Mouse (Mus musculus): ENCODE data around the gene Arid5b. TPM values are rescaled to one million over a fixed set of nuclear protein-coding genes. Genes with fewer than 3 reads are reported as not detected.

Gene Arid5b
- polyA plus RNA-seq, 1 experiment: 14.3 TPM

GRCm38 (mm10) chr10:68167118-68167517 is 111.4 kb downstream of the Arid5b start:
- TF ChIP-seq POLR2A (IDR thresholded peaks at IDR 0.05; ENCODE audit: borderline replicate concordance, control insufficient read depth, low read depth, low read length) (no peak), CTCF (IDR thresholded peaks at IDR 0.05; ENCODE audit: control insufficient read depth, insufficient read depth, low read length) (no peak)
- Histone ChIP-seq H3K4me1 (ENCODE audit: control insufficient read depth, insufficient read depth, low read length) (no peaks in the 10 kb centered on the region; the same call in 1 of the 2 replicates), H3K4me3 (replicated peaks; ENCODE audit: control insufficient read depth, low read depth, low read length) (no peak overlapping the region), H3K27ac (ENCODE audit: control insufficient read depth, insufficient read depth, low read depth, low read length, poor library complexity) (no peak overlapping the region)
- 80% methylated on average over 4 of the region's 4 CpGs for WGBS

- H3K4me1 ChIP-seq (ENCODE audit: control insufficient read depth, insufficient read depth, low read length): no peaks in the 10 kb centered on the region; the same call in 1 of the 2 replicates
- WGBS: 69% methylated on average over 2 of the region's 2 CpGs
- no peak overlapping the region for H3K27ac ChIP-seq (ENCODE audit: control insufficient read depth, insufficient read depth, low read depth, low read length, poor library complexity)
- no peak overlapping the region for H3K4me3 ChIP-seq (replicated peaks; ENCODE audit: control insufficient read depth, low read depth, low read length)
- TF ChIP-seq CTCF (IDR thresholded peaks at IDR 0.05; ENCODE audit: control insufficient read depth, insufficient read depth, low read length) (no peak), POLR2A (IDR thresholded peaks at IDR 0.05; ENCODE audit: borderline replicate concordance, control insufficient read depth, low read depth, low read length) (no peak)
These were observed 111.8 kb downstream of the Arid5b start for GRCm38 (mm10) chr10:68166695-68167086.

- Histone ChIP-seq H3K27ac (ENCODE audit: control insufficient read depth, insufficient read depth, low read depth, low read length, poor library complexity) (no peak overlapping the region), H3K4me1 (ENCODE audit: control insufficient read depth, insufficient read depth, low read length) (no peaks in the 10 kb centered on the region; the same call in 1 of the 2 replicates), H3K4me3 (replicated peaks; ENCODE audit: control insufficient read depth, low read depth, low read length) (no peak overlapping the region)
- WGBS: 76% methylated on average over 10 of the region's 10 CpGs
- no peak for TF ChIP-seq POLR2A (IDR thresholded peaks at IDR 0.05; ENCODE audit: borderline replicate concordance, control insufficient read depth, low read depth, low read length)
- TF ChIP-seq CTCF (IDR thresholded peaks at IDR 0.05; ENCODE audit: control insufficient read depth, insufficient read depth, low read length): no peak
These were observed 112.5 kb downstream of the Arid5b start for GRCm38 (mm10) chr10:68165709-68166694.

GRCm38 (mm10) chr10:68164723-68165706 is 113.5 kb downstream of the Arid5b start:
- Histone ChIP-seq H3K4me1 (ENCODE audit: control insufficient read depth, insufficient read depth, low read length) (no peaks in the 10 kb centered on the region; the same call in 1 of the 2 replicates), H3K4me3 (replicated peaks; ENCODE audit: control insufficient read depth, low read depth, low read length) (no peak overlapping the region), H3K27ac (ENCODE audit: control insufficient read depth, insufficient read depth, low read depth, low read length, poor library complexity) (no peak overlapping the region)
- 63% methylated on average over 8 of the region's 8 CpGs for WGBS
- no peak for TF ChIP-seq POLR2A (IDR thresholded peaks at IDR 0.05; ENCODE audit: borderline replicate concordance, control insufficient read depth, low read depth, low read length)
- no peak for TF ChIP-seq CTCF (IDR thresholded peaks at IDR 0.05; ENCODE audit: control insufficient read depth, insufficient read depth, low read length)

- Histone ChIP-seq H3K4me3 (replicated peaks; ENCODE audit: control insufficient read depth, low read depth, low read length) (no peak overlapping the region), H3K27ac (ENCODE audit: control insufficient read depth, insufficient read depth, low read depth, low read length, poor library complexity) (no peak overlapping the region), H3K4me1 (ENCODE audit: control insufficient read depth, insufficient read depth, low read length) (no peaks in the 10 kb centered on the region; the same call in 1 of the 2 replicates)
- TF ChIP-seq POLR2A (IDR thresholded peaks at IDR 0.05; ENCODE audit: borderline replicate concordance, control insufficient read depth, low read depth, low read length) (no peak), CTCF (IDR thresholded peaks at IDR 0.05; ENCODE audit: control insufficient read depth, insufficient read depth, low read length) (no peak)
- 54% methylated on average over 2 of the region's 2 CpGs for WGBS
These were observed 114.4 kb downstream of the Arid5b start for GRCm38 (mm10) chr10:68164137-68164536.

GRCm38 (mm10) chr10:68159759-68160158 is 118.8 kb downstream of the Arid5b start:
- no peak overlapping the region for H3K4me3 ChIP-seq (replicated peaks; ENCODE audit: control insufficient read depth, low read depth, low read length)
- WGBS: 27% methylated on average over 9 of the region's 9 CpGs
- TF ChIP-seq CTCF (IDR thresholded peaks at IDR 0.05; ENCODE audit: control insufficient read depth, insufficient read depth, low read length): no peak
- TF ChIP-seq POLR2A (IDR thresholded peaks at IDR 0.05; ENCODE audit: borderline replicate concordance, control insufficient read depth, low read depth, low read length): no peak
- H3K4me1 ChIP-seq (ENCODE audit: control insufficient read depth, insufficient read depth, low read length): peaks cover 1% of the 10 kb centered on the region; the same call in 1 of the 2 replicates
- H3K27ac ChIP-seq (ENCODE audit: control insufficient read depth, insufficient read depth, low read depth, low read length, poor library complexity): no peak overlapping the region

GRCm38 (mm10) chr10:68158555-68158954 is 120.0 kb downstream of the Arid5b start:
- TF ChIP-seq CTCF (IDR thresholded peaks at IDR 0.05; ENCODE audit: control insufficient read depth, insufficient read depth, low read length) (no peak), POLR2A (IDR thresholded peaks at IDR 0.05; ENCODE audit: borderline replicate concordance, control insufficient read depth, low read depth, low read length) (no peak)
- 49% methylated on average over 5 of the region's 5 CpGs for WGBS
- Histone ChIP-seq H3K4me3 (replicated peaks; ENCODE audit: control insufficient read depth, low read depth, low read length) (no peak overlapping the region), H3K27ac (ENCODE audit: control insufficient read depth, insufficient read depth, low read depth, low read length, poor library complexity) (no peak overlapping the region), H3K4me1 (ENCODE audit: control insufficient read depth, insufficient read depth, low read length) (peaks cover 1% of the 10 kb centered on the region; the same call in 1 of the 2 replicates)
